Mouse (Mus musculus) intestine, embryonic 14.5 days (tissue): ENCODE measurements around the gene Rasl12. TPM values are rescaled to one million over a fixed set of nuclear protein-coding genes. Genes with fewer than 3 reads are reported as not detected.

Experiments used
- ATAC-seq: fragments of 200-750 bp; cut with Nextera tagmentation; replicated peaks from 2 replicates; pipeline ENCODE4 v1.8.0; 2017; ENCODE audit warnings: low read depth, moderate number of reproducible peaks, moderate TSS enrichment, moderate library complexity; ENCODE audit not compliant: low FRiP score, low TSS enrichment
- DNase-seq: peaks from one replicate; pipeline ENCODE4 v3.0.0-alpha.2; 2018; ENCODE audit warnings: low spot score
- H3K27ac ChIP-seq: fragments of 300-500 bp; sonication (generic); 2 replicates; pipeline ENCODE4 v1.5.1; 2014; ENCODE audit warnings: low read depth, mild to moderate bottlenecking, control low read depth
- H3K27me3 ChIP-seq: fragments of 300-500 bp; sonication (generic); replicated peaks from 2 replicates; pipeline ENCODE4 v1.6.1; 2014; ENCODE audit warnings: low read length, control low read depth; ENCODE audit not compliant: control insufficient read depth, insufficient read depth
- H3K36me3 ChIP-seq: fragments of 300-500 bp; sonication (generic); 2 replicates; pipeline ENCODE4 v1.6.1; 2014; ENCODE audit warnings: low read length, control low read depth; ENCODE audit not compliant: control insufficient read depth, insufficient read depth
- H3K4me1 ChIP-seq: fragments of 300-500 bp; sonication (generic); replicated peaks from 2 replicates; pipeline ENCODE4 v1.6.1; 2014; ENCODE audit warnings: low read length, control low read depth, mixed read lengths; ENCODE audit not compliant: control insufficient read depth, insufficient read depth
- H3K4me2 ChIP-seq: fragments of 300-500 bp; sonication (generic); 2 replicates; pipeline ENCODE4 v1.6.1; 2014; ENCODE audit warnings: low read length
- H3K4me3 ChIP-seq: fragments of 300-500 bp; sonication (generic); 2 replicates; pipeline ENCODE4 v1.5.1; 2014; ENCODE audit warnings: low read depth, low read length, control low read depth, mixed read lengths
- H3K9ac ChIP-seq: fragments of 300-500 bp; sonication (generic); 2 replicates; pipeline ENCODE4 v1.6.1; 2014; ENCODE audit warnings: mild to moderate bottlenecking, low read length
- H3K9me3 ChIP-seq: fragments of 300-500 bp; sonication (generic); 2 replicates; pipeline ENCODE4 v1.6.1; 2016; ENCODE audit warnings: low read length, control low read depth; ENCODE audit not compliant: control insufficient read depth
- WGBS: fragments of 180-500 bp; shearing (Covaris S2); extraction: QIAGEN DNeasy Blood & Tissue Kit; methylation state at CpG from one replicate; pipeline ENCODE4 v1.1.7; 2014; 5-methylcytosine and 5-hydroxymethylcytosine counted together
- polyA plus RNA-seq: library from polyadenylated mRNA; unstranded; fragments of >200 nt; fragmentation: Nextera tagmentation; extraction: Ambion mirVana; gene quantifications from 2 replicates; pipeline ENCODE4 v1.2.1, GENCODE M21; 2014

Rasl12 gene
- polyA plus RNA-seq, 1 experiment from 2014 or later: 2.7 TPM

GRCm38 (mm10) chr9:65386373-65387140 lies 11.7 kb upstream of the Rasl12 start:
- 13% methylated on average over 8 of the region's 8 CpGs for WGBS
- no peak overlapping the region for H3K4me3 ChIP-seq
- DNase-seq (peak; percentile 75), ATAC-seq (peak; percentile 50; the same call in 1 of the 2 replicates)
- no peak overlapping the region for H3K27ac ChIP-seq
- H3K36me3 ChIP-seq: no peaks in the 10 kb centered on the region
- H3K9ac ChIP-seq: no peak overlapping the region
- no peaks in the 10 kb centered on the region for H3K9me3 ChIP-seq
- no peak overlapping the region for H3K4me2 ChIP-seq
- H3K4me1 ChIP-seq: peaks cover 6% of the 10 kb centered on the region; the same call in 1 of the 2 replicates
- peaks cover 83% of the 10 kb centered on the region for H3K27me3 ChIP-seq

- DNase-seq (peak; percentile 67), ATAC-seq (peak; percentile 52)
- peak overlapping the region; percentile 12 for H3K9ac ChIP-seq
Observed at GRCm38 (mm10) chr9:65390752-65391612, 7.3 kb upstream of the Rasl12 start.

GRCm38 (mm10) chr9:65391613-65391964 lies 6.7 kb upstream of the Rasl12 start, which contains the start of gene Kbtbd13:
Gene Kbtbd13 (minus strand): TSS chr9:65391652.
- Histone ChIP-seq H3K4me1 (no peaks in the 10 kb centered on the region; the same call in 1 of the 2 replicates), H3K36me3 (no peaks in the 10 kb centered on the region), H3K27me3 (peaks cover 88% of the 10 kb centered on the region), H3K4me3 (peak within 1 kb of the TSS; percentile 37), H3K9ac (peak within 1 kb of the TSS; percentile 12), H3K4me2 (peak within 1 kb of the TSS; percentile 55), H3K27ac (no peak within 1 kb of the TSS), H3K9me3 (no peaks in the 10 kb centered on the region)
- ATAC-seq (no peak), DNase-seq (no peak)
- 30% methylated on average over 8 of the region's 8 CpGs for whole genome bisulfite sequencing

More at GRCm38 (mm10) chr9:65390752-65391612, 7.3 kb upstream of the Rasl12 start:
- no peaks in the 10 kb centered on the region for H3K9me3 ChIP-seq
- peaks cover 85% of the 10 kb centered on the region for H3K27me3 ChIP-seq
- H3K27ac ChIP-seq: no peak overlapping the region
- 17% methylated on average over 78 of the region's 96 CpGs for WGBS
- H3K4me3 ChIP-seq: peak overlapping the region; percentile 37
- H3K4me1 ChIP-seq: peaks cover 3% of the 10 kb centered on the region; the same call in 1 of the 2 replicates
- no peaks in the 10 kb centered on the region for H3K36me3 ChIP-seq
- peak overlapping the region; percentile 55 for H3K4me2 ChIP-seq

GRCm38 (mm10) chr9:65392638-65393364 lies 5.5 kb upstream of the Rasl12 start:
- no peak overlapping the region for H3K4me2 ChIP-seq
- H3K4me3 ChIP-seq: no peak overlapping the region
- H3K9ac ChIP-seq: no peak overlapping the region
- H3K36me3 ChIP-seq: no peaks in the 10 kb centered on the region
- 28% methylated on average over 6 of the region's 6 CpGs for WGBS
- H3K27me3 ChIP-seq: peaks cover 88% of the 10 kb centered on the region
- H3K4me1 ChIP-seq: no peaks in the 10 kb centered on the region; the same call in 1 of the 2 replicates
- DNase-seq: peak; percentile 85
- H3K9me3 ChIP-seq: no peaks in the 10 kb centered on the region
- ATAC-seq: no peak
- no peak overlapping the region for H3K27ac ChIP-seq

GRCm38 (mm10) chr9:65393606-65394005 lies 4.7 kb upstream of the Rasl12 start:
- H3K27ac ChIP-seq: no peak overlapping the region
- H3K9ac ChIP-seq: no peak overlapping the region
- DNase-seq: no peak
- H3K4me2 ChIP-seq: no peak overlapping the region
- H3K4me3 ChIP-seq: no peak overlapping the region
- H3K27me3 ChIP-seq: peaks cover 89% of the 10 kb centered on the region
- no peaks in the 10 kb centered on the region for H3K9me3 ChIP-seq
- H3K36me3 ChIP-seq: no peaks in the 10 kb centered on the region
- 51% methylated on average over 2 of the region's 2 CpGs for WGBS
- H3K4me1 ChIP-seq: peaks cover 3% of the 10 kb centered on the region
- no peak for ATAC-seq

GRCm38 (mm10) chr9:65394360-65394759 lies 3.9 kb upstream of the Rasl12 start:
- no peak for ATAC-seq

GRCm38 (mm10) chr9:65399934-65400333 lies 1.6 kb downstream of the Rasl12 start:
- Histone ChIP-seq H3K9me3 (no peaks in the 10 kb centered on the region), H3K27me3 (peaks cover 75% of the 10 kb centered on the region), H3K9ac (no peak overlapping the region), H3K4me3 (no peak overlapping the region), H3K4me1 (peaks cover 3% of the 10 kb centered on the region; the same call in 1 of the 2 replicates), H3K4me2 (no peak overlapping the region), H3K27ac (no peak overlapping the region), H3K36me3 (no peaks in the 10 kb centered on the region)
- ATAC-seq (no peak), DNase-seq (no peak)
- 80% methylated on average over 6 of the region's 6 CpGs for WGBS

More at GRCm38 (mm10) chr9:65394360-65394759, 3.9 kb upstream of the Rasl12 start:
- no peak overlapping the region for H3K27ac ChIP-seq
- H3K9me3 ChIP-seq: no peaks in the 10 kb centered on the region
- H3K9ac ChIP-seq: no peak overlapping the region
- H3K4me3 ChIP-seq: no peak overlapping the region
- 62% methylated on average over 2 of the region's 2 CpGs for WGBS
- H3K4me1 ChIP-seq: peaks cover 3% of the 10 kb centered on the region
- H3K4me2 ChIP-seq: no peak overlapping the region
- no peak for DNase-seq
- H3K36me3 ChIP-seq: no peaks in the 10 kb centered on the region
- H3K27me3 ChIP-seq: peaks cover 89% of the 10 kb centered on the region
